Comparison of ENCODE assay signal across 9 mouse cellular contexts in the genomic region with DNA sequence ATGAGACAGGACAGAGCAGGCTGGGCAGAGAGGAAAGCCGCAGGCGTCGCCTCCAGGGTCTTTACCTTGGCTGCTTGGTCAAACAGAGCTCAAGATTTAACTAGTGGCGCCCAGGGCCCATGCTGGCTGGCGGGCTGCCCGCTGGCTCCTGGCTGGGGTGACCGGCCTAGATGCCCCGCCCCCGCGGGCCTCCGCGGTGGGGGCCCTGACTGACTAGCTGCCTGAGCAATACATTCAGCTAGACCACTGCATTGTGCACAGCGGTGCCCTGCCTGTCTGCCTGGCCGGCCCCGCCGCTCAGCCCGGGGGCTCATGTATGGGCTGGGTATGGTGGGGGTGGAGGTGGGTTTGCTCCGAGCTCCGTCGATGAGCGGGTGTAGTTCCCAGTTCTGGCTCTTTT. TPM values are rescaled to one million over a fixed set of nuclear protein-coding genes. Genes with fewer than 3 reads are reported as not detected.
DNase-seq lines count a peak whose midpoint lies in the region; ATAC-seq lines count a peak whose summit lies in the region.
"Had no signal": no experiment of that assay in that cellular context is flagged by ENCODE, and none has a peak within 500 bp of the region (broad histone marks: within the 10 kb centered on the region; RNA-seq: fewer than 3 reads in every experiment).

No protein-coding gene starts in this region.

- H3K4me2 ChIP-seq in liver, embryonic 16.5 days (ENCODE audit: low read depth, low read length), result no peak overlapping the region

- H3K4me1 ChIP-seq in liver, embryonic 16.5 days (ENCODE audit: control insufficient read depth, low read depth, low read length), result peaks cover 26% of the 10 kb centered on the region

- no peak overlapping the region for H3K4me3 ChIP-seq in liver, embryonic 16.5 days (ENCODE audit: low read depth, low read length)

- 89% methylated on average over 21 of the region's 21 CpGs for WGBS in liver, embryonic 16.5 days (ENCODE audit: insufficient replicate concordance)

- H3K9ac ChIP-seq in liver, embryonic 16.5 days (ENCODE audit: low read depth, low read length), result no peak overlapping the region

- H3K27me3 ChIP-seq in liver, embryonic 16.5 days (ENCODE audit: control insufficient read depth, insufficient read depth, low read depth, low read length), result no peaks in the 10 kb centered on the region

- ATAC-seq in cerebellum, adult (ENCODE audit: insufficient number of reproducible peaks, low FRiP score, low TSS enrichment), result no peak
- ATAC-seq in liver, embryonic 16.5 days (ENCODE audit: low read depth), result peak; percentile 14; the same call in 1 of the 2 replicates

- peak; percentile 44 for DNase-seq in cerebellum, adult 9-11 months
- DNase-seq in left cerebral cortex, postnatal 4 days, result peak; percentile 53
- DNase-seq in left cerebral cortex, postnatal 36 days (ENCODE audit: low spot score in 2 of 2), result no peak
- DNase-seq in NIH3T3 (ENCODE audit: low read depth), result peak; percentile 15
- no peak for DNase-seq in spleen, postnatal 4 days (ENCODE audit: low spot score in 2 of 2)
- DNase-seq in gastrocnemius, postnatal 4 days (ENCODE audit: low spot score in 2 of 2), result no peak
- DNase-seq: cerebellum, adult 8-10 months had no signal

- H3K27ac ChIP-seq in liver, embryonic 16.5 days (ENCODE audit: low read length), result no peak overlapping the region

- H3K9me3 ChIP-seq in liver, embryonic 16.5 days (replicated peaks; ENCODE audit: control insufficient read depth, low read length), result no peaks in the 10 kb centered on the region

- intact Hi-C loops in left cerebral cortex, postnatal 4 days (cut with DNase I), result no loop called here
- intact Hi-C loops in left cerebral cortex, postnatal 36 days (cut with DNase I), result no loop called here

- H3K36me3 ChIP-seq in liver, embryonic 16.5 days (ENCODE audit: control insufficient read depth, insufficient read depth), result peaks cover 78% of the 10 kb centered on the region

RNA-seq across cellular contexts. Expression of a gene that starts 6.2 kb away (rescaled TPM):
- 100 to 1,000 TPM; 214 to 236 TPM for total RNA-seq in left cerebral cortex, postnatal 4 days (2021)
- 100 to 1,000 TPM; 132 to 230 TPM for total RNA-seq in left cerebral cortex, postnatal 36 days (2021)
- polyA plus RNA-seq in liver, embryonic 16.5 days (2015; fragmentation: Nextera tagmentation; extraction: Ambion mirVana), result 68.0 and 69.7 TPM in 2 replicates
- total RNA-seq in gastrocnemius, postnatal 4 days (2021), result 100 to 1,000 TPM; 113 to 138 TPM

RNA-seq across cellular contexts. Expression of a gene that starts 6.8 kb away (rescaled TPM):
- 10 to 100 TPM; 17.3 to 21.8 TPM for total RNA-seq in left cerebral cortex, postnatal 4 days (2021)
- total RNA-seq in left cerebral cortex, postnatal 36 days (2021), result 10 to 100 TPM; 11.4 to 15.0 TPM
- 7.0 and 7.8 TPM in 2 replicates for polyA plus RNA-seq in liver, embryonic 16.5 days (2015; fragmentation: Nextera tagmentation; extraction: Ambion mirVana)
- 10 to 100 TPM; 47.7 to 51.2 TPM for total RNA-seq in gastrocnemius, postnatal 4 days (2021)

RNA-seq across cellular contexts. Expression of a gene that starts 13.0 kb away (rescaled TPM):
- total RNA-seq in left cerebral cortex, postnatal 4 days (2021), result 1 to 10 TPM; 7.1 to 8.0 TPM
- total RNA-seq in left cerebral cortex, postnatal 36 days (2021), result 1 to 10 TPM; 3.5 to 5.1 TPM
- polyA plus RNA-seq in liver, embryonic 16.5 days (2015; fragmentation: Nextera tagmentation; extraction: Ambion mirVana), result 9.3 and 9.6 TPM in 2 replicates
- 10 to 100 TPM; 31.2 to 31.9 TPM for total RNA-seq in gastrocnemius, postnatal 4 days (2021)

RNA-seq across cellular contexts. Expression of a gene that starts 13.9 kb away (rescaled TPM):
- 10 to 100 TPM; 60.3 to 67.8 TPM for total RNA-seq in left cerebral cortex, postnatal 4 days (2021)
- 10 to 100 TPM; 60.1 to 64.5 TPM for total RNA-seq in left cerebral cortex, postnatal 36 days (2021)
- 14.4 and 18.6 TPM in 2 replicates for polyA plus RNA-seq in liver, embryonic 16.5 days (2015; fragmentation: Nextera tagmentation; extraction: Ambion mirVana)
- 10 to 100 TPM; 68.5 to 78.9 TPM for total RNA-seq in gastrocnemius, postnatal 4 days (2021)

RNA-seq across cellular contexts. Expression of a gene that starts 32.1 kb away (rescaled TPM):
- 10 to 100 TPM; 28.8 to 31.5 TPM for total RNA-seq in left cerebral cortex, postnatal 4 days (2021)
- 10 to 100 TPM; 21.1 to 25.2 TPM for total RNA-seq in left cerebral cortex, postnatal 36 days (2021)
- polyA plus RNA-seq in liver, embryonic 16.5 days (2015; fragmentation: Nextera tagmentation; extraction: Ambion mirVana), result 2.8 and 3.0 TPM in 2 replicates
- 10 to 100 TPM in 1 of 2 experiments, 1 to 10 TPM in 1; 8.2 to 10.3 TPM for total RNA-seq in gastrocnemius, postnatal 4 days (2021)

Comparison
In these comparisons a context has a peak if more than half of its experiments do, and no peak if none do; other contexts are left out.
1. DNase-seq: peak in cerebellum, adult 9-11 months (single experiment), left cerebral cortex, postnatal 4 days (single experiment) and NIH3T3 (single experiment); none in left cerebral cortex, postnatal 36 days (0 of 2), spleen, postnatal 4 days (0 of 2) and gastrocnemius, postnatal 4 days (0 of 2).